Mouse (Mus musculus): ENCODE measurements around the gene Kank3.
A peak's percentile ranks its signal among the peaks of the same experiment; 100 is the strongest.
"Not testable (repeated sequence)": the region's sequence is repeated elsewhere in the genome, so short reads cannot be mapped to it uniquely, and the experiment has no call there.

Kank3 gene

GRCm38 (mm10) chr17:33807181-33807888 is 3.0 kb upstream of the Kank3 start:
- DNase-seq: no peak

- DNase-seq: no peak
These were observed 2.1 kb upstream of the Kank3 start for GRCm38 (mm10) chr17:33808192-33808591.

GRCm38 (mm10) chr17:33811142-33811516 is 810 bp downstream of the Kank3 start:
- no peak for DNase-seq

- DNase-seq: peak; percentile 80
These were observed 2.2 kb downstream of the Kank3 start for GRCm38 (mm10) chr17:33812475-33812874.

GRCm38 (mm10) chr17:33812990-33813389 is 2.7 kb downstream of the Kank3 start:
- peak; percentile 88 for DNase-seq

GRCm38 (mm10) chr17:33815399-33815798 is 5.1 kb downstream of the Kank3 start:
- DNase-seq: no peak

GRCm38 (mm10) chr17:33816612-33817011 is 6.3 kb downstream of the Kank3 start:
- DNase-seq: peak; percentile 43

- DNase-seq: peak; percentile 93
These were observed 7.1 kb downstream of the Kank3 start for GRCm38 (mm10) chr17:33817184-33817968.

GRCm38 (mm10) chr17:33817969-33818643 is 7.8 kb downstream of the Kank3 start:
- DNase-seq: no peak

GRCm38 (mm10) chr17:33822436-33822959 is 12.2 kb downstream of the Kank3 start:
- DNase-seq: no peak

GRCm38 (mm10) chr17:33823171-33823570 is 12.9 kb downstream of the Kank3 start:
- not testable (repeated sequence) for DNase-seq

GRCm38 (mm10) chr17:33824084-33824996 is 14.0 kb downstream of the Kank3 start, which contains the start of the genes Rps28 and Ndufa7:
Gene Rps28 (minus strand): TSS chr17:33824562.
Gene Ndufa7 (plus strand): TSS chr17:33824572.
- peak; percentile 99 for DNase-seq

GRCm38 (mm10) chr17:33824997-33825330 is 14.6 kb downstream of the Kank3 start:
- not testable (repeated sequence) for DNase-seq

GRCm38 (mm10) chr17:33825462-33825861 is 15.1 kb downstream of the Kank3 start:
- no peak for DNase-seq

- peak; percentile 87 for DNase-seq
These were observed 16.5 kb downstream of the Kank3 start for GRCm38 (mm10) chr17:33826850-33827249.

GRCm38 (mm10) chr17:33828892-33829291 is 18.6 kb downstream of the Kank3 start:
- DNase-seq: peak; percentile 92

GRCm38 (mm10) chr17:33829561-33829960 is 19.2 kb downstream of the Kank3 start:
- DNase-seq: no peak

GRCm38 (mm10) chr17:33842966-33843795 is 32.9 kb downstream of the Kank3 start, which contains the start of gene Cd320:
Gene Cd320 (plus strand): TSS chr17:33843091.
- DNase-seq: peak; percentile 95

GRCm38 (mm10) chr17:33844196-33844595 is 33.9 kb downstream of the Kank3 start:
- DNase-seq: no peak

GRCm38 (mm10) chr17:33848139-33848538 is 37.8 kb downstream of the Kank3 start:
- no peak for DNase-seq

- no peak for DNase-seq
These were observed 41.0 kb downstream of the Kank3 start for GRCm38 (mm10) chr17:33851331-33851730.
